Mouse (Mus musculus) midbrain, postnatal 0 days (tissue): Measurements from ENCODE around the gene Gprc5c. TPM values are rescaled to one million over a fixed set of nuclear protein-coding genes. Genes with fewer than 3 reads are reported as not detected.
"Not testable (repeated sequence)": the region's sequence is repeated elsewhere in the genome, so short reads cannot be mapped to it uniquely, and the experiment has no call there.

Source experiments
- ATAC-seq: fragments of 200-750 bp; cut with Nextera tagmentation; 2 replicates; pipeline ENCODE4 v1.8.0; 2017; ENCODE audit warnings: moderate number of reproducible peaks, mild to moderate bottlenecking, moderate TSS enrichment, moderate library complexity; ENCODE audit not compliant: low FRiP score
- DNase-seq: peaks from one replicate; pipeline ENCODE4 v3.0.0-alpha.2; 2015; ENCODE audit warnings: low spot score
- H3K27ac ChIP-seq: fragments of 300-500 bp; sonication (generic); 2 replicates; pipeline ENCODE4 v1.5.1; 2014; ENCODE audit warnings: low read depth, mild to moderate bottlenecking, low read length, mixed read lengths
- H3K27me3 ChIP-seq: fragments of 300-500 bp; sonication (generic); 2 replicates; pipeline ENCODE4 v1.6.1; 2014; ENCODE audit warnings: low read length, control low read depth, mixed read lengths; ENCODE audit not compliant: insufficient read depth
- H3K36me3 ChIP-seq: fragments of 300-500 bp; sonication (generic); 2 replicates; pipeline ENCODE4 v1.6.1; 2014; ENCODE audit warnings: low read length, control low read depth, mixed read lengths; ENCODE audit not compliant: insufficient read depth
- H3K4me1 ChIP-seq: fragments of 300-500 bp; sonication (generic); 2 replicates; pipeline ENCODE4 v1.6.1; 2014; ENCODE audit warnings: mild to moderate bottlenecking, control low read depth, antibody characterized with exemption, low read length, mixed read lengths; ENCODE audit not compliant: insufficient read depth
- H3K4me2 ChIP-seq: fragments of 300-500 bp; sonication (generic); 2 replicates; pipeline ENCODE4 v1.6.1; 2014; ENCODE audit warnings: low read depth, mild to moderate bottlenecking, low read length, mixed read lengths; ENCODE audit not compliant: poor library complexity, severe bottlenecking
- H3K4me3 ChIP-seq: fragments of 300-500 bp; sonication (generic); 2 replicates; pipeline ENCODE4 v1.5.1; 2014; ENCODE audit warnings: low read depth, mild to moderate bottlenecking, low read length, moderate library complexity
- H3K9ac ChIP-seq: fragments of 300-500 bp; sonication (generic); replicated peaks from 2 replicates; pipeline ENCODE4 v1.6.1; 2014; ENCODE audit warnings: mild to moderate bottlenecking, low read length, moderate library complexity, mixed read lengths; ENCODE audit not compliant: poor library complexity, severe bottlenecking
- H3K9me3 ChIP-seq: fragments of 300-500 bp; sonication (generic); 2 replicates; pipeline ENCODE4 v1.6.1; 2016; ENCODE audit warnings: low read length, control low read depth
- CTCF ChIP-seq: IDR thresholded peaks from 2 replicates; pipeline ENCODE4 v1.5.1; 2016; ENCODE audit warnings: antibody characterized with exemption, mild to moderate bottlenecking
- WGBS: fragments of 180-500 bp; shearing (Covaris S2); extraction: QIAGEN DNeasy Blood & Tissue Kit; methylation state at CpG from one replicate; pipeline ENCODE4 v1.1.7; 2014; 5-methylcytosine and 5-hydroxymethylcytosine counted together
- polyA plus RNA-seq: library from polyadenylated mRNA; unstranded; fragments of >200 nt; fragmentation: Nextera tagmentation; extraction: Ambion mirVana; gene quantifications from 2 replicates; pipeline ENCODE4 v1.2.1, GENCODE M21; 2015
- total RNA-seq: library from RNA; depleted of rRNA; stranded (reverse); fragments of >200 nt; gene quantifications from 2 replicates; pipeline ENCODE4 v1.2.3, GENCODE M21; 2014

The Gprc5c gene
- total and polyA plus RNA-seq, 2 experiments from 2014 or later: 5.7 to 12.8 TPM

- H3K9ac ChIP-seq: no peak overlapping the region
- WGBS: 84% methylated on average over 3 of the region's 3 CpGs
- ATAC-seq (no peak), DNase-seq (no peak)
- H3K9me3 ChIP-seq: no peaks in the 10 kb centered on the region
- TF ChIP-seq CTCF: no peak
- H3K36me3 ChIP-seq: no peaks in the 10 kb centered on the region
- H3K27me3 ChIP-seq: no peaks in the 10 kb centered on the region
- no peak overlapping the region for H3K4me2 ChIP-seq
- no peak overlapping the region for H3K27ac ChIP-seq
- no peaks in the 10 kb centered on the region for H3K4me1 ChIP-seq
- no peak overlapping the region for H3K4me3 ChIP-seq
Observed at GRCm38 (mm10) chr11:114896085-114896484, 45.1 kb downstream of the Gprc5c start.

GRCm38 (mm10) chr11:114898026-114898425, 47.1 kb downstream of the Gprc5c start:
- H3K4me2 ChIP-seq: no peak overlapping the region
- no peak overlapping the region for H3K4me3 ChIP-seq
- no peaks in the 10 kb centered on the region for H3K9me3 ChIP-seq
- no peaks in the 10 kb centered on the region for H3K4me1 ChIP-seq
- ATAC-seq (no peak), DNase-seq (no peak)
- H3K36me3 ChIP-seq: no peaks in the 10 kb centered on the region
- H3K9ac ChIP-seq: no peak overlapping the region
- no peak for TF ChIP-seq CTCF
- H3K27ac ChIP-seq: no peak overlapping the region
- 38% methylated on average over 1 of the region's 1 CpGs for WGBS
- no peaks in the 10 kb centered on the region for H3K27me3 ChIP-seq

GRCm38 (mm10) chr11:114903224-114903623, 52.3 kb downstream of the Gprc5c start:
- no peak for TF ChIP-seq CTCF

GRCm38 (mm10) chr11:114907567-114907966, 56.6 kb downstream of the Gprc5c start:
- Histone ChIP-seq H3K36me3 (no peaks in the 10 kb centered on the region), H3K9me3 (no peaks in the 10 kb centered on the region), H3K4me3 (no peak overlapping the region), H3K27ac (no peak overlapping the region), H3K9ac (no peak overlapping the region), H3K4me1 (no peaks in the 10 kb centered on the region), H3K4me2 (no peak overlapping the region), H3K27me3 (no peaks in the 10 kb centered on the region)
- DNase-seq: no peak
- TF ChIP-seq CTCF: no peak
- ATAC-seq: no peak
- WGBS: 86% methylated on average over 4 of the region's 4 CpGs

More at GRCm38 (mm10) chr11:114903224-114903623, 52.3 kb downstream of the Gprc5c start:
- Histone ChIP-seq H3K4me2 (no peak overlapping the region), H3K27ac (no peak overlapping the region), H3K4me3 (no peak overlapping the region), H3K36me3 (no peaks in the 10 kb centered on the region), H3K27me3 (no peaks in the 10 kb centered on the region), H3K9ac (no peak overlapping the region), H3K9me3 (no peaks in the 10 kb centered on the region), H3K4me1 (no peaks in the 10 kb centered on the region)
- DNase-seq (no peak), ATAC-seq (no peak)
- 90% methylated on average over 4 of the region's 4 CpGs for WGBS

- H3K27ac ChIP-seq: no peak overlapping the region
- WGBS: 63% methylated on average over 4 of the region's 4 CpGs
- no peaks in the 10 kb centered on the region for H3K27me3 ChIP-seq
- no peak overlapping the region for H3K4me3 ChIP-seq
- H3K9ac ChIP-seq: no peak overlapping the region
- no peak for TF ChIP-seq CTCF
- no peaks in the 10 kb centered on the region for H3K4me1 ChIP-seq
- no peaks in the 10 kb centered on the region for H3K36me3 ChIP-seq
- H3K9me3 ChIP-seq: no peaks in the 10 kb centered on the region
- ATAC-seq (no peak), DNase-seq (no peak)
- no peak overlapping the region for H3K4me2 ChIP-seq
Observed at GRCm38 (mm10) chr11:114908086-114908485, 57.1 kb downstream of the Gprc5c start.

GRCm38 (mm10) chr11:114909538-114909937, 58.6 kb downstream of the Gprc5c start:
- H3K27me3 ChIP-seq, H3K4me2 ChIP-seq, H3K27ac ChIP-seq, H3K9ac ChIP-seq, DNase-seq, H3K4me3 ChIP-seq, H3K9me3 ChIP-seq, ATAC-seq, H3K4me1 ChIP-seq, H3K36me3 ChIP-seq: not testable (repeated sequence)
- 40% methylated on average over 3 of the region's 3 CpGs for WGBS
- TF ChIP-seq CTCF: peak; percentile 39
